Mouse (Mus musculus) midbrain, postnatal 0 days (tissue): ENCODE measurements around the gene Ubr3. TPM values are rescaled to one million over a fixed set of nuclear protein-coding genes. Genes with fewer than 3 reads are reported as not detected.

Source experiments
- ATAC-seq: fragments of 200-750 bp; cut with Nextera tagmentation; 2 replicates; pipeline ENCODE4 v1.8.0; 2017; ENCODE audit warnings: moderate number of reproducible peaks, mild to moderate bottlenecking, moderate TSS enrichment, moderate library complexity; ENCODE audit not compliant: low FRiP score
- DNase-seq: peaks from one replicate; pipeline ENCODE4 v3.0.0-alpha.2; 2015; ENCODE audit warnings: low spot score
- H3K27ac ChIP-seq: fragments of 300-500 bp; sonication (generic); 2 replicates; pipeline ENCODE4 v1.5.1; 2014; ENCODE audit warnings: low read depth, mild to moderate bottlenecking, low read length, mixed read lengths
- H3K27me3 ChIP-seq: fragments of 300-500 bp; sonication (generic); 2 replicates; pipeline ENCODE4 v1.6.1; 2014; ENCODE audit warnings: low read length, control low read depth, mixed read lengths; ENCODE audit not compliant: insufficient read depth
- H3K36me3 ChIP-seq: fragments of 300-500 bp; sonication (generic); 2 replicates; pipeline ENCODE4 v1.6.1; 2014; ENCODE audit warnings: low read length, control low read depth, mixed read lengths; ENCODE audit not compliant: insufficient read depth
- H3K4me1 ChIP-seq: fragments of 300-500 bp; sonication (generic); 2 replicates; pipeline ENCODE4 v1.6.1; 2014; ENCODE audit warnings: mild to moderate bottlenecking, control low read depth, antibody characterized with exemption, low read length, mixed read lengths; ENCODE audit not compliant: insufficient read depth
- H3K4me2 ChIP-seq: fragments of 300-500 bp; sonication (generic); 2 replicates; pipeline ENCODE4 v1.6.1; 2014; ENCODE audit warnings: low read depth, mild to moderate bottlenecking, low read length, mixed read lengths; ENCODE audit not compliant: poor library complexity, severe bottlenecking
- H3K4me3 ChIP-seq: fragments of 300-500 bp; sonication (generic); 2 replicates; pipeline ENCODE4 v1.5.1; 2014; ENCODE audit warnings: low read depth, mild to moderate bottlenecking, low read length, moderate library complexity
- H3K9ac ChIP-seq: fragments of 300-500 bp; sonication (generic); replicated peaks from 2 replicates; pipeline ENCODE4 v1.6.1; 2014; ENCODE audit warnings: mild to moderate bottlenecking, low read length, moderate library complexity, mixed read lengths; ENCODE audit not compliant: poor library complexity, severe bottlenecking
- H3K9me3 ChIP-seq: fragments of 300-500 bp; sonication (generic); 2 replicates; pipeline ENCODE4 v1.6.1; 2016; ENCODE audit warnings: low read length, control low read depth
- CTCF ChIP-seq: IDR thresholded peaks from 2 replicates; pipeline ENCODE4 v1.5.1; 2016; ENCODE audit warnings: antibody characterized with exemption, mild to moderate bottlenecking
- WGBS: fragments of 180-500 bp; shearing (Covaris S2); extraction: QIAGEN DNeasy Blood & Tissue Kit; methylation state at CpG from one replicate; pipeline ENCODE4 v1.1.7; 2014; 5-methylcytosine and 5-hydroxymethylcytosine counted together
- polyA plus RNA-seq: library from polyadenylated mRNA; unstranded; fragments of >200 nt; fragmentation: Nextera tagmentation; extraction: Ambion mirVana; gene quantifications from 2 replicates; pipeline ENCODE4 v1.2.1, GENCODE M21; 2015
- total RNA-seq: library from RNA; depleted of rRNA; stranded (reverse); fragments of >200 nt; gene quantifications from 2 replicates; pipeline ENCODE4 v1.2.3, GENCODE M21; 2014

The Ubr3 gene
- total and polyA plus RNA-seq, 2 experiments from 2014 or later = 20.9 to 37.9 TPM

GRCm38 (mm10) chr2:70024454-70024853 is 127.4 kb downstream of the Ubr3 start:
- H3K9me3 ChIP-seq = 0 out of 2 replicates have a peak, but pooled peaks cover 4% of the 10 kb centered on the region
- no peaks in the 10 kb centered on the region for H3K27me3 ChIP-seq
- no peak overlapping the region for H3K4me2 ChIP-seq
- peaks cover 21% of the 10 kb centered on the region for H3K36me3 ChIP-seq
- no peak overlapping the region for H3K4me3 ChIP-seq
- no peak for ATAC-seq
- H3K9ac ChIP-seq = no peak overlapping the region
- DNase-seq = no peak
- H3K4me1 ChIP-seq = no peaks in the 10 kb centered on the region
- no peak for TF ChIP-seq CTCF
- WGBS = 96% methylated on average over 2 of the region's 2 CpGs
- H3K27ac ChIP-seq = no peak overlapping the region

DNA sequence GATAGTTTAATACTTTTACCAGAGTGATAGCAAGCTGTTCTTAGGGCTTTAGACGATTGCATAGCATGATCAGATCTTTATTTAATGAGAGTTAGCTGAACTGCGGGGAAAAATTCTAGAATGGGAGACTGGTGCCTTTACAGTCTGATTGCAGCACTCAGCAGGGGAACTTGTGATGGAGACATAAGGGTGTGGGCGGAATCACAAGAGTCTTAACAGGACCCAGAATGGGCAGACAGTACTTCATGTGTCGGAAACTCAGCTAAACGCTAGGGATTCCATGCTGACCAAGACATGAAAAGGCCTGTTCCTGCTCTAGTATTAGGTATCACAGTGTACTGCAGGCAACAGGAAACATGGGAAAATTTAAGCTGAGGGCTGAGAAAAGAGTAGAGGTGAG is 128.7 kb downstream of the Ubr3 start:
- H3K4me1 ChIP-seq = no peaks in the 10 kb centered on the region
- H3K9me3 ChIP-seq = 0 out of 2 replicates have a peak, but pooled peaks cover 4% of the 10 kb centered on the region
- H3K4me2 ChIP-seq = no peak overlapping the region
- peaks cover 18% of the 10 kb centered on the region for H3K36me3 ChIP-seq
- TF ChIP-seq CTCF = no peak
- ATAC-seq (no peak), DNase-seq (no peak)
- H3K27me3 ChIP-seq = no peaks in the 10 kb centered on the region
- no peak overlapping the region for H3K27ac ChIP-seq
- 91% methylated on average over 5 of the region's 5 CpGs for WGBS
- no peak overlapping the region for H3K4me3 ChIP-seq
- H3K9ac ChIP-seq = no peak overlapping the region

- no peaks in the 10 kb centered on the region for H3K27me3 ChIP-seq
- WGBS = 89% methylated on average over 2 of the region's 2 CpGs
- 0 out of 2 replicates have a peak, but pooled peaks cover 4% of the 10 kb centered on the region for H3K9me3 ChIP-seq
- no peaks in the 10 kb centered on the region for H3K4me1 ChIP-seq
- no peaks in the 10 kb centered on the region for H3K36me3 ChIP-seq
- H3K27ac ChIP-seq = no peak overlapping the region
- no peak overlapping the region for H3K4me2 ChIP-seq
- ATAC-seq (no peak), DNase-seq (no peak)
- no peak for TF ChIP-seq CTCF
- no peak overlapping the region for H3K9ac ChIP-seq
- no peak overlapping the region for H3K4me3 ChIP-seq
Observed at GRCm38 (mm10) chr2:70031472-70031871, 134.4 kb downstream of the Ubr3 start.

DNA sequence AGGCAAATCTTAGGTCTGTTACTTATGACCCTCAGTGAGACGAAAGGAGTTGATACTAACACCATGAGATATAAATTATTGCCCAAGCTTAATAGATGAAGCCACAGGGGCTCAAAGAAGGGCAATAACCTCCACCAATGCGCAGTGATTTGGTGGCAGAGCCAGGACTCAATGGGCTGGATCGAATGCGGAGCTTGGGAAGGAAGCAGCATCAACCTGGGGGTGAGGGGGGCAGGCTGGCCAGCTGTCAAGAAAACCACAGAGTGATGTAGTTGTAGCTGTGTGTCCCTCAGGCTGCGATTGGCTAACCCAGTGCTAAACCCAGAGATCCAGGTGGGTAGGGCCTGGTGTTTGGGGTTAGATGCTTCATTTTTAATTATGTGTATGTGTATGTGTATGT is 137.8 kb downstream of the Ubr3 start:
- H3K27me3 ChIP-seq = no peaks in the 10 kb centered on the region
- no peak overlapping the region for H3K27ac ChIP-seq
- no peak overlapping the region for H3K9ac ChIP-seq
- no peaks in the 10 kb centered on the region for H3K9me3 ChIP-seq
- H3K4me1 ChIP-seq = peaks cover 2% of the 10 kb centered on the region; the same call in 1 of the 2 replicates
- ATAC-seq (no peak), DNase-seq (no peak)
- H3K4me3 ChIP-seq = no peak overlapping the region
- TF ChIP-seq CTCF = no peak
- H3K36me3 ChIP-seq = no peaks in the 10 kb centered on the region
- 57% methylated on average over 5 of the region's 5 CpGs for WGBS
- H3K4me2 ChIP-seq = no peak overlapping the region

DNA sequence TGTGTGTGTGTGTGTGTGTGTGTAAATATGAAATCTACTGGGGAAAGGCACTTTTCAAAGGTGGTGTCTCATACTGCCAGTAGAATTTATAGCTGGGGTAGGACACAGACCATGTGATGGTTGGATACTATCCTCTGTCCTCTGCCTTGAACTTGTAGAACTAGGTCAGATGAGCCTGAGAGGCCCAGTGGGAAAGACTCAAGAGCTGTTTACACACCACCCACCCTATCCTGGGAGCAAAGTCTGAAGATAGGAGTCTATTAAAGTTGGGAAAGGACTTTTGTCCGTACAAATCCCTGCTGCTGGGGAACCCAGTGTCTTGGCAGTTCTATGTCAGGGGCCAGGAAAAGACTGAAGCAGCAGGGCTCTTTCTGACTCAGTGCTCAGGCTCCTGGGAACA is 138.3 kb downstream of the Ubr3 start:
- Histone ChIP-seq H3K9me3 (no peaks in the 10 kb centered on the region), H3K9ac (no peak overlapping the region), H3K36me3 (no peaks in the 10 kb centered on the region), H3K27me3 (no peaks in the 10 kb centered on the region), H3K4me2 (no peak overlapping the region), H3K4me1 (peaks cover 2% of the 10 kb centered on the region; the same call in 1 of the 2 replicates), H3K4me3 (no peak overlapping the region), H3K27ac (no peak overlapping the region)
- ATAC-seq = no peak
- no peak for DNase-seq
- 50% methylated on average over 1 of the region's 1 CpGs for WGBS
- no peak for TF ChIP-seq CTCF

- no peak for ATAC-seq
- H3K9me3 ChIP-seq = no peaks in the 10 kb centered on the region
- no peak overlapping the region for H3K4me2 ChIP-seq
- no peak for DNase-seq
- WGBS = 85% methylated on average over 8 of the region's 8 CpGs
- peak; percentile 38; the same call in 1 of the 2 replicates for TF ChIP-seq CTCF
- no peak overlapping the region for H3K4me3 ChIP-seq
- H3K27me3 ChIP-seq = no peaks in the 10 kb centered on the region
- no peak overlapping the region for H3K27ac ChIP-seq
- H3K36me3 ChIP-seq = no peaks in the 10 kb centered on the region
- H3K9ac ChIP-seq = no peak overlapping the region
- H3K4me1 ChIP-seq = peaks cover 2% of the 10 kb centered on the region; the same call in 1 of the 2 replicates
Observed at GRCm38 (mm10) chr2:70037221-70037620, 140.2 kb downstream of the Ubr3 start.
